Mouse (Mus musculus): ENCODE measurements around the gene Hoxd3. TPM values are rescaled to one million over a fixed set of nuclear protein-coding genes. Genes with fewer than 3 reads are reported as not detected.

The Hoxd3 gene
- polyA plus RNA-seq, 1 experiment from 2014 or later: 1.9 TPM

DNA sequence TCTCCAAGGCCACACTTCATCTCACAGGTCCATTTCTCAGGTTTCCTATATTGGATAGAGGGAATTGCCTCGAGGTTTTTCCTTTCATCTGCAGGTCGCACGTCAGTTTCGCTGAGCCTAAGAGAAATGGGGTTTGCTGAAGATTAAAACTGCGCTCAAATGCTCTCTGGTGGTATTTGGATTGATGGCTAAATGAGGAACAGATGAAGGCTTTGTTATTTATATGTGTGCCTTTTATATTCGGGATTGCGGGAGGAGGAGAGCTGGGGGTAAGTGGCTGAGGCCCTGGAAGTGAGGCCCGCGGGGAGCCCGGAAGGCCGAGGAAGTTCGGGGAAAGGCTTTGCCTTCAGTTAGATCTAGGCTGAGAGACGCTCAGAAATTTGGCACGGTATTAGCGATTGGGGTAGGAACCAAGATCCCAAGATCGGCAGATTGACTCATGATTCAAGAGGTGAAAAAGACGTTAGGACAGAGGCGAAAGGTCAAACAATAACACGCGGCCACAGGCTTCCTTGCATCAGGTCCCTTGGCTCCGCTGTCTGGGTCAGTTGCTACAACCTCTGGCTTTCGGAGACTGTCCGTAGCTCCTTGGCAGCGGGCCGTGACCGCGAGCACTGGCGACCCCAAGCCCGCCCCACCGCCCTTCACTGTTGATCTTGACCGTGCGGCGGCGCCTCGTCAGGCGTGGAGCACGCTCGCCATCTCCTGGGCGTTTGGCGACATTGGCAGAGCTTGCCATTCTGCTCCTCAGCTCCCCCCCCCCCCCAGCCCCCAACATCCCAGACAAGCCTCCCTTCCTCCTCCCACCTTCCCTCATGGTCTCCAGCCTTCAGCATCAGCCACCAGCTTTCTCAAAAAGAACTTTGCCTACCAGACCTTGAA lies 39.0 kb upstream of the Hoxd3 start:
- H3K4me1 ChIP-seq: peaks cover 17% of the 10 kb centered on the region

GRCm38 (mm10) chr2:74673835-74674425 lies 37.8 kb upstream of the Hoxd3 start:
- no peak overlapping the region for H3K4me3 ChIP-seq (replicated peaks)
- peaks cover 98% of the 10 kb centered on the region for H3K27me3 ChIP-seq
- no peaks in the 10 kb centered on the region for H3K36me3 ChIP-seq
- peaks cover 6% of the 10 kb centered on the region for H3K4me1 ChIP-seq
- H3K27ac ChIP-seq (replicated peaks): no peak overlapping the region
- H3K4me2 ChIP-seq (replicated peaks): no peak overlapping the region
- no peak overlapping the region for H3K9ac ChIP-seq
- no peak for ATAC-seq (ENCODE audit: insufficient number of reproducible peaks, low FRiP score, low TSS enrichment, low read depth)
- H3K9me3 ChIP-seq (replicated peaks): no peaks in the 10 kb centered on the region
- 2% methylated on average over 24 of the region's 24 CpGs for WGBS

More for the DNA sequence above, 39.0 kb upstream of the Hoxd3 start:
- no peaks in the 10 kb centered on the region for H3K36me3 ChIP-seq
- H3K27me3 ChIP-seq: peaks cover 98% of the 10 kb centered on the region
- H3K4me2 ChIP-seq (replicated peaks): peak overlapping the region; percentile 54
- no peak overlapping the region for H3K27ac ChIP-seq (replicated peaks)
- ATAC-seq (ENCODE audit: insufficient number of reproducible peaks, low FRiP score, low TSS enrichment, low read depth): no peak
- no peak overlapping the region for H3K9ac ChIP-seq
- peak overlapping the region; percentile 29 for H3K4me3 ChIP-seq (replicated peaks)
- no peaks in the 10 kb centered on the region for H3K9me3 ChIP-seq (replicated peaks)
- 5% methylated on average over 40 of the region's 40 CpGs for WGBS

GRCm38 (mm10) chr2:74674881-74675665 lies 36.7 kb upstream of the Hoxd3 start, which contains the start of gene Hoxd12:
TSS of gene Hoxd12 (plus strand) at chr2:74675013.
- ATAC-seq (ENCODE audit: insufficient number of reproducible peaks, low FRiP score, low TSS enrichment, low read depth): no peak; the same call in 1 of the 2 replicates
- H3K9ac ChIP-seq: no peak within 1 kb of the TSS
- peaks cover 98% of the 10 kb centered on the region for H3K27me3 ChIP-seq
- H3K4me3 ChIP-seq (replicated peaks): no peak within 1 kb of the TSS
- H3K36me3 ChIP-seq: no peaks in the 10 kb centered on the region
- no peaks in the 10 kb centered on the region for H3K9me3 ChIP-seq (replicated peaks)
- H3K27ac ChIP-seq (replicated peaks): no peak within 1 kb of the TSS
- 2% methylated on average over 47 of the region's 47 CpGs for WGBS
- no peak within 1 kb of the TSS for H3K4me2 ChIP-seq (replicated peaks)
- H3K4me1 ChIP-seq: peaks cover 6% of the 10 kb centered on the region

GRCm38 (mm10) chr2:74675666-74676282 lies 36.0 kb upstream of the Hoxd3 start:
- 6% methylated on average over 24 of the region's 24 CpGs for WGBS
- Histone ChIP-seq H3K4me2 (replicated peaks) (no peak overlapping the region), H3K36me3 (no peaks in the 10 kb centered on the region), H3K9ac (no peak overlapping the region), H3K27ac (replicated peaks) (no peak overlapping the region), H3K9me3 (replicated peaks) (no peaks in the 10 kb centered on the region), H3K4me1 (peaks cover 6% of the 10 kb centered on the region), H3K27me3 (peaks cover 100% of the 10 kb centered on the region), H3K4me3 (replicated peaks) (no peak overlapping the region)
- ATAC-seq (ENCODE audit: insufficient number of reproducible peaks, low FRiP score, low TSS enrichment, low read depth): no peak

DNA sequence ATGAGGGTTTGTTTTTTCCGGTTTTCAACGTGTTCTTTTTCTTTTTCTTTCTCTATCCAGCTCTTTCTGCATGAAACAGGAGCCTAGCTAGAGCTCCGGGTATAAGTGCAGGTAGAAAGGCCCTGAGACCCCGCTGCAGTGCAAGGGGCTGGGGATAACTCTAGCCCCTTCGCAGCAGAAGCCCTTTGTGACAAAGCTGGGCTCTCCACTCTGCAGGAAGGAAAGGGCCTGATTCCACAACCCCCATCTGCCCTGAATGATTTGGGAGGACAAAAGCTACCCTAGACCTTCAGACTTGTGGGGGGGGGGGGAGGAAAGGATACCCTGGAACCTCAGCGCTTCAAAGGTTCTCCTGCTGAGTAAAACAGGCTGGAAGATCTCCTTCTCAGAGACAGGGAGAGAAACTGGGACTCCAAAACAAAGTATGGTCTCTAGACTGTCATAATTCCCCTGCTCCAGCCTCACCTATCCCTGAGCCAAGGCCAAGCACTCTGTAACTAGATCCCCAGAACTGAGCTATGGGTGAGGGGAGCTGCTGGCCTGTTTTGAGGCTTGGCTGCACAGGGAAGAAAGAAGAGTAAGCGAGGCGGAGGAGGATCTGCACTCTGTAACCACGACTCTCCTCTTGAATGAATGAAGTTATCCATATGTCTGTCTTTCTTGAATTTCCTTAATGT lies 35.2 kb upstream of the Hoxd3 start:
- ATAC-seq (ENCODE audit: insufficient number of reproducible peaks, low FRiP score, low TSS enrichment, low read depth): no peak
- Histone ChIP-seq H3K9me3 (replicated peaks) (no peaks in the 10 kb centered on the region), H3K4me1 (peaks cover 7% of the 10 kb centered on the region), H3K9ac (no peak overlapping the region), H3K4me2 (replicated peaks) (no peak overlapping the region), H3K27me3 (peaks cover 100% of the 10 kb centered on the region), H3K4me3 (replicated peaks) (no peak overlapping the region), H3K36me3 (no peaks in the 10 kb centered on the region), H3K27ac (replicated peaks) (no peak overlapping the region)
- WGBS: 5% methylated on average over 9 of the region's 9 CpGs

- Histone ChIP-seq H3K4me3 (replicated peaks) (no peak overlapping the region), H3K4me1 (peaks cover 13% of the 10 kb centered on the region), H3K27ac (replicated peaks) (no peak overlapping the region), H3K36me3 (no peaks in the 10 kb centered on the region), H3K9me3 (replicated peaks) (no peaks in the 10 kb centered on the region), H3K9ac (no peak overlapping the region), H3K4me2 (replicated peaks) (no peak overlapping the region), H3K27me3 (peaks cover 100% of the 10 kb centered on the region)
- WGBS: 16% methylated on average over 2 of the region's 2 CpGs
- no peak for ATAC-seq (ENCODE audit: insufficient number of reproducible peaks, low FRiP score, low TSS enrichment, low read depth)
Observed at GRCm38 (mm10) chr2:74677106-74677505, 34.6 kb upstream of the Hoxd3 start.

DNA sequence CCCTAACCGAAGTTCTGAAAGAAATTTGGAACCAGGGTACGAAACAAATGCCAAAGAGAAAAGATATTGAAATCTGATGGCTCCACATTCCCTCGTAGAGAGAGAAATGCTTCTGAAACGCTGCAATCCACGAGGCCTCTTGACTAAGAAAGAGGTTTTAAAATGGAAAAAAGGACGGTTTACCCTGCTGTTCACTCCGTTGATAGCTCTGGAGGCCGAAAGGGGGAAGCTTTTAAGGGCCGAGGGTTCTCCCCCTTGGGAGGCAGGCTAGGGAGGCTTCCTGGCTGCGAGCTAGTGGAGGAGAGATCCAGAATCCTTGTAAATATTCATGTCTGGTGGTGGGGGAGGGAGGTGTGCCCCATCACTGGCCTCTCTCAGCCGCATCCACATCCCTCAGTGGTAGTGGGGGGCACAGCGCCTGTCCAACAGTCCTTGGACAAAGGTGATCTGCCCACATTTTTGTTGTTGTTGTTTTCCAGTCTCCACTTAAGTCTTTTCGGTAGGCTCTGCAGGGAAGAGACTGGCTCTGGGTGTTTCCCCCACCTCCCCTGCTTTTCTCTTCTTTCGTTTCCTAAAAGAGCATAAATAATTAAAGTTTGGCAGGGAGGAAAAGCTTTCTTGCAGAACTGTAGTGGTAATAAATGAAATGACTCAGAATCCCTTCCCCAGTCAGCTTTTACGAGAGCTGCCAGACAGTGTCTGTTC lies 32.7 kb upstream of the Hoxd3 start, which contains the start of gene Hoxd11:
Gene Hoxd11, plus strand, starts transcription at position 667 of the 705 bp plus-strand sequence.
- no peaks in the 10 kb centered on the region for H3K9me3 ChIP-seq (replicated peaks)
- peak within 1 kb of the TSS; percentile 13; the same call in 1 of the 2 replicates for H3K4me2 ChIP-seq (replicated peaks)
- no peak within 1 kb of the TSS for H3K4me3 ChIP-seq (replicated peaks)
- no peak within 1 kb of the TSS for H3K27ac ChIP-seq (replicated peaks)
- WGBS: 2% methylated on average over 15 of the region's 15 CpGs
- no peak within 1 kb of the TSS for H3K9ac ChIP-seq
- H3K36me3 ChIP-seq: no peaks in the 10 kb centered on the region
- H3K4me1 ChIP-seq: peaks cover 16% of the 10 kb centered on the region
- H3K27me3 ChIP-seq: peaks cover 100% of the 10 kb centered on the region
- no peak for ATAC-seq (ENCODE audit: insufficient number of reproducible peaks, low FRiP score, low TSS enrichment, low read depth)

DNA sequence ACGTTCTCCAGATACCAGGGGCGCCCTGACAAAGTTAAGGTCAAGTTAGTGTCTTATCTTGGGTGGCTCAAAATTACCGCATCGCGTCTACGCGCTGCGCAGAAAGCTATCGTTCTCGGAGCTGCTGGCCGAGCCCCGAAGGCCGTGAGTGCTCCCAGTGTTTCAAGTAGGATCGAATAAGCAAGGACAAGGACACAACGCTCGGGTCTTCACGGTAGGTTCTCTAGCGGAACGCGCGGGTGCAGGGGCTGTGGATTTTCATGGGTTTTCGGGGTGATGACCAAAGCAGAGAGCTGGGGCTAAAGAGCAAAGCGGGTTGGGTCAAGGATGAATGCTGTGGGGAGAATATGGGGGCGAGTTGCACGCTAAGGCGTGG lies 32.1 kb upstream of the Hoxd3 start:
- under 1% methylated on average over 26 of the region's 26 CpGs for WGBS
- Histone ChIP-seq H3K27ac (replicated peaks) (no peak overlapping the region), H3K9ac (no peak overlapping the region)

DNA sequence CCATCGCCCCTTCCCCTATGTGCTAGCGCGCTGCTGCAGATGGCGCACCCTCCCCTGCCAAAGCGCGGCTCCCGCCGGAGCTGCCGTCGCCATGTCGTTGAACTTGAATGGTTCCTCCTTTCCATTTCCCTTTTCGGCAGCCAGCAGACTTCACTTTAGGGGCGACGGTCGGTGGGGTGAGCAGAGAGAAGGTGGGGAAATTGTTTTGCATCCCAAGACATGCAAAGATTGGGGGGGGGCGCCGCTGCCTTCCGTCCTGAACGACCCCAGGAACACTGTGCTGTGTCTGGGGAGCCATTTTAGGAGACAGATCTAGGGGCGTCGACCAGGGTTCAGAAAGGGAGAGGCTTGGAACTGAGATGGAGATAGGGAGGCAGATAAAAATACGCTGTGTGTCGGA lies 31.7 kb upstream of the Hoxd3 start:
- Histone ChIP-seq H3K27ac (replicated peaks) (no peak overlapping the region), H3K27me3 (peaks cover 100% of the 10 kb centered on the region), H3K4me1 (peaks cover 16% of the 10 kb centered on the region), H3K4me3 (replicated peaks) (no peak overlapping the region), H3K9me3 (replicated peaks) (no peaks in the 10 kb centered on the region), H3K4me2 (replicated peaks) (peak overlapping the region; percentile 13; the same call in 1 of the 2 replicates), H3K36me3 (no peaks in the 10 kb centered on the region), H3K9ac (no peak overlapping the region)
- ATAC-seq (ENCODE audit: insufficient number of reproducible peaks, low FRiP score, low TSS enrichment, low read depth): no peak
- 2% methylated on average over 23 of the region's 23 CpGs for WGBS

More for the DNA sequence above, 32.1 kb upstream of the Hoxd3 start:
- H3K9me3 ChIP-seq (replicated peaks): no peaks in the 10 kb centered on the region
- H3K4me2 ChIP-seq (replicated peaks): peak overlapping the region; percentile 13; the same call in 1 of the 2 replicates
- peaks cover 100% of the 10 kb centered on the region for H3K27me3 ChIP-seq
- H3K36me3 ChIP-seq: no peaks in the 10 kb centered on the region
- H3K4me1 ChIP-seq: peaks cover 16% of the 10 kb centered on the region
- ATAC-seq (ENCODE audit: insufficient number of reproducible peaks, low FRiP score, low TSS enrichment, low read depth): no peak
- H3K4me3 ChIP-seq (replicated peaks): no peak overlapping the region

All from embryonic facial prominence, embryonic 15.5 days (tissue).